Mouse (Mus musculus): Measurements from ENCODE around the gene Nos1. TPM values are rescaled to one million over a fixed set of nuclear protein-coding genes. Genes with fewer than 3 reads are reported as not detected.

The Nos1 gene
- not detected in 2 replicates for polyA plus RNA-seq (2012)

DNA sequence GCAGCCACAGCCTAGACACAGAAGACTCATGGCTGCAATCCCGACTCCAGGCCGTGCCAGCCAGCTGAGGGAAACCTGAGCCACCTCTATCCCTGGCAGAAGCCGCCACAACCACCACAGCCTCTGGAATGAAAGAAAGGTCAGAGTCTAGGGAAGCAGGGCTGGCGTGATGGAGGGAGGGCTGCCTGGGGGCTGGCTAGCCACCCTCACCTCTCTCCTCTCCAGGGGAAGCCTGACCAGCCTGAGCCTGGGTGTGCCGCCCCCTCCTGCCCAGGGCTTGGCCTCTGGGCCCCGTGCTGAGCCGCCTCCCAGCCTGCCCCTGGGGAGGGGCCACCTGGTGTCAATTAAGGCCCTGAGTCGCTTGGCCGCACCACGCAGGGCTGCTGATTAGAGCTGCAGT is at the start of gene Nos1:
Nos1 (plus strand) TSS at position 352 of the 400 bp plus-strand sequence.
- Histone ChIP-seq H3K4me1 (ENCODE audit: control insufficient read depth) (no peaks in the 10 kb centered on the region), H3K9me3 (ENCODE audit: control insufficient read depth, low read length) (peaks cover 39% of the 10 kb centered on the region), H3K36me3 (ENCODE audit: control insufficient read depth) (no peaks in the 10 kb centered on the region), H3K4me3 (replicated peaks) (no peak within 1 kb of the TSS), H3K27me3 (ENCODE audit: control insufficient read depth) (no peaks in the 10 kb centered on the region)
- TF ChIP-seq GATA1 (IDR thresholded peaks at IDR 0.05; ENCODE audit: low read length) (no peak), TAL1 (IDR thresholded peaks at IDR 0.05; ENCODE audit: low read length) (no peak)

DNA sequence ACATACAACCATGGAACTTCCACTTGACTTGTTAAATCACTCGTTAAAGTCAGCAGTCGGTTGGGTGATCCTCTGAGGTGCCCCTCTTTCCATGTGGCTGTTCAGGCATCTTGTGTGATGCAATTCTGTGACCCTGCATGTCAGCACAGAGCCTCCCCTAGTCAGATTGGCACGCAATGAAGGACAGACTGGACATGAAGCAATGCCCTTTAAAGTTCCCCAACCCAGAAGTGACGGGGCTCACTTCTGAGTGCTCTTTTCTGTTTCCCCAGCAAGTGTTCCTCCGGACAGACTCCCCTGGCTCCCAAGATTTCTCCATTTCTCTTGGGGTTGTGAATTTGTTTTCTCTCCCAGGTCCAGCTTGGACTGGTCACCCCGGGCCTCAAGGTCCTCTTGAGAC is 49.5 kb upstream of the Nos1 start:
- Histone ChIP-seq H3K36me3 (ENCODE audit: control insufficient read depth) (no peaks in the 10 kb centered on the region), H3K4me1 (ENCODE audit: control insufficient read depth) (no peaks in the 10 kb centered on the region), H3K9me3 (ENCODE audit: control insufficient read depth, low read length) (peaks cover 8% of the 10 kb centered on the region; the same call in 1 of the 2 replicates), H3K27me3 (ENCODE audit: control insufficient read depth) (no peaks in the 10 kb centered on the region), H3K4me3 (replicated peaks) (no peak overlapping the region)
- TF ChIP-seq TAL1 (IDR thresholded peaks at IDR 0.05; ENCODE audit: low read length), result no peak
- TF ChIP-seq GATA1 (IDR thresholded peaks at IDR 0.05; ENCODE audit: low read length), result no peak

DNA sequence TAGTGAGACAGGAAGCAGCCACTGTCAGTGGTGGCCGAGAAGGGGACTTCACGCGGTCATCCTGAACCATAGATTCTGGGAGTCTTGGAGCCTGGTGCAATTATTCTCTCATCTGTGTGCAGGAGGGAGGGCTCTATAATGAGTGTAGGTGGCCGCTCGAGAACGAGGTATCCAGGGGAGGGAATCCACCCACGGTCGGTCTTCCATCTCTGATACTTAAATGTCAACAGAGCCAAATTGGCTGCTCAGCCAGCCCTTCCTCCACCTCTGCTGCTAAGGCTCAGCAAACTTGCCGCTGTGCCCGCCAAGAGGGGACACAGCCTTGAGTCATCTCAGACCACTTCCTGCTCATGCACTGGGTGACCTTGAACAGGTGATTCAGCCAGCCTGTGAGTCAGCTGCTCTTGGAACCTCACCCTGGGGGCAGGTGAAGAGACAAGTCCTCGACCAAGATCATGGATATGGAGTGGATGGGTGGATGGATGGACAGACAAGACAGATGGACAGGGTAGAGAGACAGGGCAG is 36.1 kb upstream of the Nos1 start:
- H3K36me3 ChIP-seq (ENCODE audit: control insufficient read depth), result no peaks in the 10 kb centered on the region
- no peaks in the 10 kb centered on the region for H3K4me1 ChIP-seq (ENCODE audit: control insufficient read depth)
- TF ChIP-seq GATA1 (IDR thresholded peaks at IDR 0.05; ENCODE audit: low read length) (no peak), TAL1 (IDR thresholded peaks at IDR 0.05; ENCODE audit: low read length) (no peak)
- no peaks in the 10 kb centered on the region for H3K27me3 ChIP-seq (ENCODE audit: control insufficient read depth)
- no peak overlapping the region for H3K4me3 ChIP-seq (replicated peaks)
- peaks cover 5% of the 10 kb centered on the region for H3K9me3 ChIP-seq (ENCODE audit: control insufficient read depth, low read length)

DNA sequence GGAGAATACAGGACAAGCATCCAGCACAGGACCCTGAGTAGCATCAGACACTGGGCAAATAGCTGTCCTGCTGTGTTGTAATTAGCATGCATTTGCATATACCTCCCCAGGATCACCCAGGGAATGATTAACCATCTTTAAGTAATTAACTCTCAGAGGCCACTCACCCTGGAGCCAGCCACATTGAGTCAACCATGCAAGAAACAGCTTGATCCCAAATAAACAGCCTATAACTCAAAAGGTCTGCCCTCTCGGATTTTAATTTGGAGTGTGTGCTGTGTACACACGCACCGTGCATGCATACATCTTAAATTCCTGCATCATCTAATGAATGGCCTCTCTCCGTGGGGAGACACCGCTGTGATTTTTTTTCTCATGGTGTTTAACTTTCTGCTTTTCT is 31.5 kb upstream of the Nos1 start:
- peaks cover 25% of the 10 kb centered on the region for H3K9me3 ChIP-seq (ENCODE audit: control insufficient read depth, low read length)
- H3K4me3 ChIP-seq (replicated peaks), result no peak overlapping the region
- no peaks in the 10 kb centered on the region for H3K27me3 ChIP-seq (ENCODE audit: control insufficient read depth)
- no peaks in the 10 kb centered on the region for H3K36me3 ChIP-seq (ENCODE audit: control insufficient read depth)
- no peak for TF ChIP-seq GATA1 (IDR thresholded peaks at IDR 0.05; ENCODE audit: low read length)
- no peak for TF ChIP-seq TAL1 (IDR thresholded peaks at IDR 0.05; ENCODE audit: low read length)
- no peaks in the 10 kb centered on the region for H3K4me1 ChIP-seq (ENCODE audit: control insufficient read depth)

DNA sequence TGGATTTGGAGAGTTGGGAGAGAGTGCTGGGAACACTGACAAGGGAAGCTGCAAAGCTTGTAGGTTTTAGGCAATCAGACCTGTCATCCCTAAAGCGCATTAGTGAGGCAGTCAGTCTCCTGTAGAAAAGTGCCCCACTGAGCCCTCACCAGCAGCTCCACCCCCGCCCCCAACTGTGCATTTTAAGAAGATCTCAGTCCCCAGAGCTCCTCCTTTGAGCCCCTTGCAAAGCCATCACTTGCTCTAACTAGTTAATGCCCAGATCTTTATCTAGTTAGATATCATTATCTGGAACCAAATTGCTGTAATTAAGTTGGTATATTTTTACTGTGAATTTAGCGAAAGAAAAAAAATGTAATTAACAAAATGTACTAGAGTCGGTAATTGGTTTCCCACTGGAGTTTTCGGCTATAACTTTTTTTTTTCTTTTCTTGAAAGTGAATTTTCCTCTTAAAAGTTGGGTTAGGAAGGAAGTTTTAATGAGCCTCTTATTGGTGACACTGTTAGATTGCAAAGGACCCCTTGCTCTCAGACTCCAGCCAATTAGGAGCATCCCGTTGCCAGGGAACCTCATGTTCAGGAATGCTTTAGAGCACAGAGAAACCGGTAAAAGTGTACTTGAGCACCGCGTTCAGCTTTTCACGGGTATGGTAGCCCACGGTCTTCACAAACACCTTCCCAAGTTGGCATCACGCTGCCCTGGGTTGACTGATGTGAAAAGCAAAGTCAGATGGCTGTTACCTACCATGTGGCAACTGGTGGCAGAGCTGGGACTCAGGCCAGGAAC is 22.9 kb upstream of the Nos1 start:
- Histone ChIP-seq H3K36me3 (ENCODE audit: control insufficient read depth) (no peaks in the 10 kb centered on the region), H3K27me3 (ENCODE audit: control insufficient read depth) (no peaks in the 10 kb centered on the region), H3K4me1 (ENCODE audit: control insufficient read depth) (no peaks in the 10 kb centered on the region), H3K4me3 (replicated peaks) (no peak overlapping the region), H3K9me3 (ENCODE audit: control insufficient read depth, low read length) (peaks cover 62% of the 10 kb centered on the region)
- TF ChIP-seq TAL1 (IDR thresholded peaks at IDR 0.05; ENCODE audit: low read length) (no peak), GATA1 (IDR thresholded peaks at IDR 0.05; ENCODE audit: low read length) (no peak)

DNA sequence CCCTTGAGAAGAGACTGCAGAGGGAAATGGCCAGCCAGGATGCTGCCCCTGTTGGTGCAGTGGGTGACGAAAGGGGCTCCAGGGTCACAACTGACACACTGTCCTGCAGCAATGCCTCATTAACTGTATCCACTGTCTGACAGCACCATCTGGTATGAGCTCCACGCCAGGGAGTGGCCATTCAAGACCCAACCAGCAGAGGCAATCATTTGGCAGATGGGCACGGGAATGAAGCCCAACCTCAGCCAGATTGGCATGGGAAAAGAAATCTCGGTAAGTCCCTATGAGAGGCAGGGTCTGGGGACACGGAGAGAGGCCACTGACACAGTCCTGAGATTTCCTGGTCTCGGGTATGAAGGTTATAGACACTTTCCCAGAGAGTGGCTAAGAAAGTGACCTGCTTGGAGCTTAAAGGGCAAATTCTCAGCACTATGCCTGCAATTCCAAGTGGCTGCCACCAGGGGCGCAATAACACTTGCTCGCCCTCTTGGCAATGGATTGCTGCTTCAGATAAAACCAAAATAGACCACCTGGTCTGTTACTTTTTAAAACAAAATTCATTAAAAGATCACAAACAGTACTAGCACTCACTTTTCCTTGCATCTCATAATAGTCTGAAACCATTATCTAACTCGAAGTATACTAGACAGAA is 19.5 kb upstream of the Nos1 start:
- Histone ChIP-seq H3K4me1 (ENCODE audit: control insufficient read depth) (no peaks in the 10 kb centered on the region), H3K9me3 (ENCODE audit: control insufficient read depth, low read length) (peaks cover 74% of the 10 kb centered on the region), H3K27me3 (ENCODE audit: control insufficient read depth) (no peaks in the 10 kb centered on the region), H3K4me3 (replicated peaks) (no peak overlapping the region), H3K36me3 (ENCODE audit: control insufficient read depth) (no peaks in the 10 kb centered on the region)
- no peak for TF ChIP-seq GATA1 (IDR thresholded peaks at IDR 0.05; ENCODE audit: low read length)
- no peak for TF ChIP-seq TAL1 (IDR thresholded peaks at IDR 0.05; ENCODE audit: low read length)

DNA sequence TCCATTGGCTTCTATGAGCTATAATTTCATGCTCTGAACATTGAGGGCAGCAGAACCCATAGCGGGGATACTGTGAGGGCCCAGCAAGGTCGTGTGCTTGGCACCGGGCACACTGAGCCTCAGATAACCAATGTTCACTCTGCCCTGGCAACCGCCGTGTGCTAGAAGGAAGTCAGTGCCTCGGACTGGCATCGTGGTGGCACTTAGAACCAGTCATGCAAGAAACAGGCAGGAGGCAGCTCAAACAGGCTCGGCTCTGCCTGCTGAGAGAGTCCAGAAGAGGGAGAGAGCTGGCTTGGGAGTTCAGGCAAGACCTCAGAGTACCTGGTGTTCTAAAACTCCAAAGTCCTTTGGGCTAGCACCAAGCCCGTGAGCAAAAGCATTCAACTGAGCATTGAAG is 16.3 kb upstream of the Nos1 start:
- Histone ChIP-seq H3K36me3 (ENCODE audit: control insufficient read depth) (no peaks in the 10 kb centered on the region), H3K27me3 (ENCODE audit: control insufficient read depth) (no peaks in the 10 kb centered on the region), H3K9me3 (ENCODE audit: control insufficient read depth, low read length) (peaks cover 56% of the 10 kb centered on the region), H3K4me3 (replicated peaks) (no peak overlapping the region), H3K4me1 (ENCODE audit: control insufficient read depth) (no peaks in the 10 kb centered on the region)
- TF ChIP-seq TAL1 (IDR thresholded peaks at IDR 0.05; ENCODE audit: low read length) (no peak), GATA1 (IDR thresholded peaks at IDR 0.05; ENCODE audit: low read length) (no peak)

DNA sequence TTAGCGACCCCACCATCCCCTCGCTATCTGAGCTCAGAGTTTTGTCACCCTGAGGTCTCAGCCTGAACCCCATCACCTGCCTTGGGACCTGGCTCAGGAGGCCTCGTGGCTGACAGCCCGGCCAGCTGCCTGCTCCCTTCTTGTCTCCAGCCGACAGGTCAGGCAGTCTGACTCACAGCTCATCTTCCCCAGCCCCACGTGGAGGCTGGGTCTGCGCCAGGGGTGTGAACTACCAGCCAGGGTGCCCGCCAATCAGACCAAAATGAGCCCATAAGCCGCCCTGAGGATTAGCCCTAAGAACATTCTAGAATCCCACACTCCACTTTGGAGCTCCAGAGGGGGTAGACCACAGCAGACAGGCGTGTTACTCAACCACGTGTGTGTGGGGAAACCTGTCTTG is 1.7 kb upstream of the Nos1 start:
- H3K9me3 ChIP-seq (ENCODE audit: control insufficient read depth, low read length), result peaks cover 24% of the 10 kb centered on the region
- no peak for TF ChIP-seq GATA1 (IDR thresholded peaks at IDR 0.05; ENCODE audit: low read length)
- no peak for TF ChIP-seq TAL1 (IDR thresholded peaks at IDR 0.05; ENCODE audit: low read length)

DNA sequence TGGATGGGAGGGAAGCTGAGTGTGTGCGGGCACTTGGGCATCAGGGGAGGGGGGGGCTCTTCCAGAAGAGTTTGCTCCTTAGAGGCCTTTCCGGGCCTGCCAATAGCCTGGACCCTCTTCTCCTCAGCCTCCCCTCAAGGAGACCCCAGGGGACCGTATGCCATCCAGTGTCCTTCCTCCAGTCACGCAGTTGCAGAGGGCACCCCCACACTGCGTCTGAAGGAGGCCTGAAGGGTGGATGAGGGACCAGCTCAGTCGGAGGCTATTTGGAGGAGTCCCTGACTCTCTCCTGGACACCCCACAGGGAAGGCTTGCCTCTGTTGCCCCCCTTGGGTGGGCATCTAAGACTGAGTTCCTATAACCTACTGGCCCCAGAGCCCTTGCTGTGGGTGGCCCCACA is 346 bp downstream of the Nos1 start:
- TF ChIP-seq TAL1 (IDR thresholded peaks at IDR 0.05; ENCODE audit: low read length), result no peak
- no peak overlapping the region for H3K4me3 ChIP-seq (replicated peaks)
- peaks cover 44% of the 10 kb centered on the region for H3K9me3 ChIP-seq (ENCODE audit: control insufficient read depth, low read length)
- H3K36me3 ChIP-seq (ENCODE audit: control insufficient read depth), result no peaks in the 10 kb centered on the region
- no peaks in the 10 kb centered on the region for H3K4me1 ChIP-seq (ENCODE audit: control insufficient read depth)
- no peaks in the 10 kb centered on the region for H3K27me3 ChIP-seq (ENCODE audit: control insufficient read depth)

More for the DNA sequence above, 1.7 kb upstream of the Nos1 start:
- no peaks in the 10 kb centered on the region for H3K27me3 ChIP-seq (ENCODE audit: control insufficient read depth)
- H3K4me3 ChIP-seq (replicated peaks), result no peak overlapping the region
- H3K36me3 ChIP-seq (ENCODE audit: control insufficient read depth), result no peaks in the 10 kb centered on the region
- H3K4me1 ChIP-seq (ENCODE audit: control insufficient read depth), result no peaks in the 10 kb centered on the region

All from erythroblast, embryonic 14.5 days (primary cell).